8 mouse cellular contexts compared by ENCODE assay signal in genomic region chr5:113800280-113800679, GRCm38 (mm10). TPM values are rescaled to one million over a fixed set of nuclear protein-coding genes. Genes with fewer than 3 reads are reported as not detected.
DNase-seq lines count a peak whose midpoint lies in the region; ATAC-seq and TF ChIP-seq lines count a peak whose summit lies in the region.

Gene Tmem119, minus strand, starts transcription at chr5:113800516.

- TF ChIP-seq CTCF in left cerebral cortex, adult 2 months (IDR thresholded peaks at IDR 0.05), result no peak

- H3K9me3 ChIP-seq in heart, embryonic 16.5 days (replicated peaks; ENCODE audit: control insufficient read depth, low read length), result no peaks in the 10 kb centered on the region
- no peaks in the 10 kb centered on the region for H3K9me3 ChIP-seq in lung, embryonic 16.5 days (ENCODE audit: control insufficient read depth, low read length)
- no peaks in the 10 kb centered on the region for H3K9me3 ChIP-seq in stomach, embryonic 15.5 days

- H3K27me3 ChIP-seq in heart, embryonic 16.5 days (ENCODE audit: control insufficient read depth, insufficient read depth, low read length), result peaks cover 9% of the 10 kb centered on the region
- no peaks in the 10 kb centered on the region for H3K27me3 ChIP-seq in lung, embryonic 16.5 days (ENCODE audit: control insufficient read depth, insufficient read depth, low read depth, low read length)
- H3K27me3 ChIP-seq in stomach, embryonic 15.5 days (replicated peaks), result no peaks in the 10 kb centered on the region

- intact Hi-C loops in left cerebral cortex, adult 2 months (cut with DNase I), result no loop called here

- under 1% methylated on average over 11 of the region's 11 CpGs for WGBS in heart, embryonic 16.5 days
- WGBS in lung, embryonic 16.5 days, result 1% methylated on average over 11 of the region's 11 CpGs
- WGBS in stomach, embryonic 15.5 days, result 3% methylated on average over 11 of the region's 11 CpGs

- peak within 1 kb of the TSS; percentile 39 for H3K9ac ChIP-seq in heart, embryonic 16.5 days (ENCODE audit: low read length)
- H3K9ac ChIP-seq in lung, embryonic 16.5 days (ENCODE audit: low read length), result peak within 1 kb of the TSS; percentile 54
- H3K9ac ChIP-seq in stomach, embryonic 15.5 days, result peak within 1 kb of the TSS; percentile 10; the same call in 1 of the 2 replicates

- no peaks in the 10 kb centered on the region for H3K36me3 ChIP-seq in heart, embryonic 16.5 days (ENCODE audit: control insufficient read depth, insufficient read depth)
- no peaks in the 10 kb centered on the region for H3K36me3 ChIP-seq in lung, embryonic 16.5 days (ENCODE audit: control insufficient read depth, insufficient read depth, low read length)
- no peaks in the 10 kb centered on the region for H3K36me3 ChIP-seq in stomach, embryonic 15.5 days

- peaks cover 12% of the 10 kb centered on the region for H3K4me1 ChIP-seq in heart, embryonic 16.5 days (ENCODE audit: control insufficient read depth, insufficient read depth, low read length)
- H3K4me1 ChIP-seq in lung, embryonic 16.5 days (replicated peaks; ENCODE audit: control insufficient read depth, insufficient read depth, low read length), result peaks cover 26% of the 10 kb centered on the region
- peaks cover 31% of the 10 kb centered on the region for H3K4me1 ChIP-seq in stomach, embryonic 15.5 days

- no peak for DNase-seq in left cerebral cortex, adult 2 months (ENCODE audit: extremely low spot score in 1 of 2, low spot score in 2 of 2)
- no peak for DNase-seq in left cerebral cortex, adult 9 months (ENCODE audit: low spot score in 2 of 2)
- DNase-seq in fibroblast of lung, adult 2 months (ENCODE audit: low read depth), result peak; percentile 79
- peak; percentile 77 to 85 for DNase-seq in kidney, postnatal 4 days
- no peak for DNase-seq in thymus, postnatal 36 days

- H3K4me3 ChIP-seq in left cerebral cortex, adult 2 months, result 0 out of 2 replicates have a peak within 1 kb of the TSS, but pooled peaks have one; percentile 14
- peak within 1 kb of the TSS; percentile 43 for H3K4me3 ChIP-seq in heart, embryonic 16.5 days (ENCODE audit: low read length)
- H3K4me3 ChIP-seq in lung, embryonic 16.5 days (ENCODE audit: low read length), result peak within 1 kb of the TSS; percentile 47
- peak within 1 kb of the TSS; percentile 44 for H3K4me3 ChIP-seq in stomach, embryonic 15.5 days (replicated peaks)

- H3K27ac ChIP-seq in left cerebral cortex, adult 2 months, result no peak within 1 kb of the TSS
- H3K27ac ChIP-seq in heart, embryonic 16.5 days (ENCODE audit: low read length), result peak within 1 kb of the TSS; percentile 46; the same call in 1 of the 2 replicates
- peak within 1 kb of the TSS; percentile 72 for H3K27ac ChIP-seq in lung, embryonic 16.5 days (ENCODE audit: low read length)
- peak within 1 kb of the TSS; percentile 77 for H3K27ac ChIP-seq in stomach, embryonic 15.5 days

- peak within 1 kb of the TSS; percentile 49 for H3K4me2 ChIP-seq in heart, embryonic 16.5 days (ENCODE audit: low read depth, low read length)
- H3K4me2 ChIP-seq in lung, embryonic 16.5 days (ENCODE audit: low read depth, low read length), result peak within 1 kb of the TSS; percentile 47
- peak within 1 kb of the TSS; percentile 51 for H3K4me2 ChIP-seq in stomach, embryonic 15.5 days

- ATAC-seq in heart, embryonic 16.5 days (replicated peaks; ENCODE audit: extremely low read depth, insufficient read depth, low FRiP score), result peak; percentile 83
- ATAC-seq in lung, embryonic 16.5 days (ENCODE audit: low read depth), result peak; percentile 94
- ATAC-seq in stomach, embryonic 15.5 days (ENCODE audit: insufficient read depth, low FRiP score, low read depth), result peak; percentile 82

RNA-seq across cellular contexts. Expression of gene Tmem119, which starts in this region (rescaled TPM):
- 10 to 100 TPM; 21.0 to 25.3 TPM for total RNA-seq in left cerebral cortex, adult 2 months (2021)
- 22.4 and 22.5 TPM in 2 replicates for polyA plus RNA-seq in heart, embryonic 16.5 days (2015; fragmentation: Nextera tagmentation; extraction: Ambion mirVana)
- 49.9 and 51.1 TPM in 2 replicates for polyA plus RNA-seq in lung, embryonic 16.5 days (2015; fragmentation: Nextera tagmentation; extraction: Ambion mirVana)
- 60.6 and 64.4 TPM in 2 replicates for polyA plus RNA-seq in stomach, embryonic 15.5 days (2015; fragmentation: Nextera tagmentation; extraction: Ambion mirVana)

Comparison
In these comparisons a context has a peak if more than half of its experiments do, and no peak if none do; other contexts are left out.
1. DNase-seq: peak in fibroblast of lung, adult 2 months (single experiment) and kidney, postnatal 4 days (2 of 2); none in left cerebral cortex, adult 2 months (0 of 2), left cerebral cortex, adult 9 months (0 of 2) and thymus, postnatal 36 days (0 of 2).
2. Peak in every context shown above with its lines, with median percentiles within 50 percentile points of each other: H3K4me3 ChIP-seq, ATAC-seq, H3K4me2 ChIP-seq and H3K9ac ChIP-seq.